Mouse (Mus musculus) cerebellum, adult 9-10 months (tissue): ENCODE measurements around the gene Glcci1.

Source experiments
- DNase-seq: peaks from one replicate; pipeline ENCODE4 v3.0.0; 2022

The Glcci1 gene

DNA sequence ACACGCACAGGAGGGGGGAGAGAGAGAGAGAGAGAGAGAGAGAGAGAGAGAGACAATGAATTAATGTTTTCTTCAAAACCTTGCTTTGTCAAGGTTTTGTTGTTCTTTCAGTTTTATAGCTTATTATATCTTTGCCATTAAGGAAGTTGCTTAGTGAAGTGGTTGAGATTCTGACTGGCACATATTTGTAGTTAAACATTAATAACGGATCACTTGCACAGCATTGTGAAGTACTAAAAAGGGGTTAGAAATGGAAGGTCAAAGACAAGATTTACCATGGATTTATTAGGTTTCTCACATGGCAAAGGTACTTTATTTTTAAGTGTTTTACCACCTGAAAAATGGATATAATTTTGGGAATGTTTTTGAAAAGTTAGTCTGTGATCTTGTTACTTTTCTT is 51.3 kb downstream of the Glcci1 start:
- no peak for DNase-seq

DNA sequence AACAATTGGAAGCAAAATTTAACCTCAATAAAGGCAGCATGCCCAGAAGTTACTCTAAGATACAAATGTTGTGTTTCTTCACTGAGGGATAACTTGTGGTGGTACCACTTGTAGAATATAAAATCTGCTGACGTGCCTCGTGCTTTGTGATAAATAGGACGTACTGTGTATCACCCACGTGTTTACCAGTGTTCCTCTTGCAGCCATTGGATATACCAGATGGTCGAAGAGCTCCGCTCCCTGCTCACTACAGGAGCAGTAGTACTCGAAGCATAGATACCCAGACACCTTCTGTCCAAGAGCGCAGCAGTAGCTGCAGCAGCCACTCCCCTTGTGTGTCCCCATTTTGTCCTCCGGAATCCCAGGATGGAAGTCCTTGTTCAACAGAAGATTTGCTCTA is 73.0 kb downstream of the Glcci1 start:
- peak; percentile 34 for DNase-seq

DNA sequence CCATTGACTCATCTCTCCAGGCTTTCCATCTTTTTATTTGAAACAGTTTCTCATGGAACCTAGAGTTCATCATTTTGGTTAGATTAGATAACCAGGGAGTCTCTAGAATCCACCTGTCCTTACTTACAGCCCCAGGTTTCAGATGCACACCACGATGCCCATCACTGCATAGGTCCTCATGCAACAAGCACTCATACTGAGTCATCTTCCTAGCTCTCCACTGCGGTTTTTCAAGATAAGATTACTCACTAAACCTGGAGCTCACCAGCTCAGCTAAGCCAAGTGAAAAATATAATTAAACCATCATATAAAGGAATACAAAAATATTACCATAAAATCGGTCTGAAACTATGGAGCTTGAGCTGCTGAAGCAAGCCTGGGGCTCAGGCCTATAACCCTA is 74.5 kb downstream of the Glcci1 start:
- DNase-seq: no peak

DNA sequence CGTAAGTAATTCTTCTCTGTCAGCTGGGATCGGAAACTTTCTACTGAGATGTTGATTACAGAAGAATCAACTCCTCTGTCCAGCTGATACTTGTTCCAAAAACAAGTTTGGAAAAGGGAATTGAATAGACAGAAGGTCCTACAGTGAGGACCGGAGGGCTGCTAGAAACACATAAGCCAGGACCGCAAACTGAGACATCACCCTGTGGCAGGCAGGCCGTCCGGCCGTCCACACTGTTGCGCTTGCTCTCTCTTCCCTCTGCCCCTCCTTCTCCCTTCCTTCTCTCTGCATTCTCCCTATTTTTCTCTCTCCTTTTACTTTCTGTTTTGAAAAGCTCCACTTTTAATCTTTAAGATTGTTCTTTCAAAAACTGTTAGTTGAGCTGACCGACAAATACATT is 82.3 kb downstream of the Glcci1 start:
- peak; percentile 32 for DNase-seq

DNA sequence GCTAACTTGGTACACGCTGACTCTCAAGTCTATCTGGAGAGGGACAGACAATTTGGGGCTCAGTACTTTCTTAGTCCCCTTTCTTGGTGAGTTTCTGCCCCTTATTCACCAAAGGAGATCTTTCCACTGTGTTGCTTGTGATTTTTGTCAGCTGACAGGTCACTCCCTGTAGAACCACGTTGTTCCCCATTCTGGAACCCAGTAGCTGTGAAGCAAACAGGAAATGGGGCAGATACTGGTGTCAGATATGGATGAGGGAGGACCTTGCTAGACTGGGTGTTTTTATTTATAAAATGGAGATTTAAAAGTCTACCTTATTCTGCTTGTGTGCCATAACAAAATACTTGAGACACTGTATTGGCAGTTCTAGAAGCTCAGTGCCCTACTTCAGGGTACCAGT is 108.0 kb downstream of the Glcci1 start:
- no peak for DNase-seq

DNA sequence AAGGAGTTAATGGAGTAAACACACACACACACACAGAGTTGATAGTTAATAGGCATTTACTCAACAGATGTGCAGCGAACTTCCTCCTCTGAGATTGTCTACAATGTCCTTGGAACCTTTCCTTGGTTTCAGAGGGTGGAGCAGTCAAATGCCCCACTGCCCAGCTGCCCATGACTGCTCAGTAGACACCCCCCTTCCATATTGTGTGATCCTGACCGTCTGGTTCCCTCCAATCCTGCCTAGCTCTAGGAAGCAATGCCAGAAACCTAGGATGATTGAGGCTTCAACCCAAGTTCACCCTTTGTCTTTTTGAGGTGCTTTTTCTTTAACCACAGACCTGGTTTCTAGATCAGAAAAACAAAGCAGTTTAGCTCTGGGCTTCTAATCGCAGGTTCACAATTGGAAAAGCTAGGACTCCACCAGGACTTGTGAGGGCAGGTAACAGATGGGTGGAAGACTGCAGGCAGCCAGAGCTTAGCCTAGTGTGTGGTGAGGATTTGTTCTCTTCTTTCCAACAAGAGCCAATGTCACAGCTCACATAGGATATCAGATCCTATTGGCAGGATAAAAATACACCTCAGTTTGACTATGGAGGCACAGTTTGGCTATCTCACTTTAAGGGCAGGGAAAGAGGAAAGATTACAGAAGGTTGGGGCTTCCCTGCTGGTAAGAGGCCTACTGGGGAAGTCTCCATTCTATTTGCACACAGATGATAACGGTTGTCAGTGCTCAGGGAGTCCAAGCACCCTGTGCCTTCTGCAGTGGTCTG is 110.4 kb downstream of the Glcci1 start:
- DNase-seq: peak; percentile 85

DNA sequence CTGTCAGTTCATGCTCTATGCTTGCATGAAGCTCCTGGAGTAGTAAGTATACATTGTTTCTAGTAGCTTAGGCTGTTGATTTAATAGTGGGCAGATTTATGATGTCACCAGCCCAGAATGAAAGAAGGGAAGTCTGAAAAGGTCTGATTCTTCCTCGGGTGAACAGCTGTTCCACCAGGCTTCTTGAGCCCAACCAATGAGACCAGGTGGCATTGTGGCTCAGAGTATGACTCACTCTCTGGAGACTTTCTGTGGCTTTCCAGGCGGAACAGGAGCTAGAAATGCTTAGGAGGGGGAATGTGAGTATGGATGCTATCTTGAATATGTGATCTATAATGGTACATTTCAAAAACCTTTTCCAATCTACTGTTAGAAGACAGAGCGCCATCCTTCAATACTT is 113.6 kb downstream of the Glcci1 start:
- no peak for DNase-seq

DNA sequence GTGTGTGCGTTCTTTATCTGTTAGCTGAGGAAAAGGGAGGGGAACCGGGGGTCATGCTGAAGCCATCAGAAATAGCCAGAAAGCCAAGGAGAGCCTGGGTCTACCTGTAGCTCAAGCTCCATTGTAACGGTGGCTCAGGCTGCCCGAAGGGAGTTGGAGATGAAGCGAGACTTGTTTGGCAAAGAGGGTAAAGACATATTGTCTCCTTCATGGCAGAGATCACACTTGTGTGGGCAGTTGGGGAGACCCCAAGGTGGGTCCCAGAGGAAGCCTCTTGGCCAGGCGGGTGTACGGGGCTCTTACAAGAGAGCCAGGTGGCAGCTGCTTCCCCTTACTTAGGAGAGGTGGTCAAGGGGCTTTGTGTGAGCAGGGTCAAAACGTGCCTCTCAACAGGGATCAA is 118.8 kb downstream of the Glcci1 start:
- no peak for DNase-seq

DNA sequence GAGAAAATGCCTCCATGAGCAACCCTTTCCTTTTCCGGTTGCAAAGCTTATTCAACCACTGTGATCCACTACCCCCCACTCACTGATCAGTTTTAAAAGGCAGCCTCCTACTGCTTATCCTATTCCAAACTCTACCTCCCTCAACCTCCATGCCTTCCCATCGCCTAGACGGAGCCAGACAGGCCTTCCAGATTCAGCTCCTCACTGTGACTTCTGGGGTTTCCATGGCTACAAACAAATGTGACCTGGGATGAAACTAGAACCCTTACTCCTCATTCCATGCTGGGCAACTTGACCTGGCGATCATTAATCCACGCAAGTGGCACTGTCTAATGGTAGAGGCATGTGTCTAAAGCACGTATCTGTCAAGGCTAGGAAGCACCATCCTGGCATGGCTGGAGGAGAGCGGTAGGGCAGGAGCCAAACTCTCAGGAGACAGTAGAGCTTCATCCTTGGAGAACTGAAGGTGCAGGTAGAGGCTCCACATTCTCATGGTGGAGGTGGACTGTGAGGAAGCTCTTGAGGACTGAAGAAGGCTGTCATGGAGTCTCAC is 119.4 kb downstream of the Glcci1 start:
- no peak for DNase-seq

DNA sequence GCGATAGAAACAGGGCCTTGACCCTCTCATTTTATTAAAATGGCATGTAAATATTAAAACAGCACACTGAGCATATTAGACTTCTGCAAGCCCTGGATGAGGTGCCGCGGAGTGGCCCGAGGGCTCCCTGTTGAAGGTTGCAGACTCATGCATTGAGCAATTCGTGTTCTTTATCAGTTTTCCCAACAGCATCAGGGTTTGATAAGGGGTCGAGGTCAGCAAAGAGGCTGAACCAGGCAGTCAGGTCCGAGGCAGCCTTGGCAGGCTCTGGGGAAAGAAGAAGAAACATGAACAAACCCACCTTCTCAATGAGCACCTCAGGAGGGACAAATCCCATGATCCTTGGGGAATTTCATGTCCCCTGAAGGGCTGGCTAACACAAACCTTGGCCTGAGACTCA is 121.1 kb downstream of the Glcci1 start:
- DNase-seq: no peak

DNA sequence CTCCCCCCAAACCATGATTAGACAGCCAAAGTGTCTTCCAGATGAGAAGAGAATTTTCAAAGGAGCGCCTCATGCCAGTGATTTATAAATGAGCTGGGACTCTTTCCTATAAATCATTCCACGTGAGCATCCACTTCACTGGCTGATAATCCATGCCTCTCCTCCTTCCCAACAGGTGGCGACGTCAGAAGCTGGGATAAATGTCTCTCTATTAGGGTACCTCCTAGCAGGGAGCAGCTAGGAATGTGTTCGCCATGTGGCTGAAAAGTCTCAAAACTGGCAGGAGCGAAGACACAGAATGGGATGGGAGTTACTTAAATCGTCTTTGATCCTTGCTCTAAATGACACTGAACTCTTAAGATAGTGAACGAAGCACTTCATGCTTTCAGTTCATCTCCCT is 122.0 kb downstream of the Glcci1 start:
- DNase-seq: no peak

DNA sequence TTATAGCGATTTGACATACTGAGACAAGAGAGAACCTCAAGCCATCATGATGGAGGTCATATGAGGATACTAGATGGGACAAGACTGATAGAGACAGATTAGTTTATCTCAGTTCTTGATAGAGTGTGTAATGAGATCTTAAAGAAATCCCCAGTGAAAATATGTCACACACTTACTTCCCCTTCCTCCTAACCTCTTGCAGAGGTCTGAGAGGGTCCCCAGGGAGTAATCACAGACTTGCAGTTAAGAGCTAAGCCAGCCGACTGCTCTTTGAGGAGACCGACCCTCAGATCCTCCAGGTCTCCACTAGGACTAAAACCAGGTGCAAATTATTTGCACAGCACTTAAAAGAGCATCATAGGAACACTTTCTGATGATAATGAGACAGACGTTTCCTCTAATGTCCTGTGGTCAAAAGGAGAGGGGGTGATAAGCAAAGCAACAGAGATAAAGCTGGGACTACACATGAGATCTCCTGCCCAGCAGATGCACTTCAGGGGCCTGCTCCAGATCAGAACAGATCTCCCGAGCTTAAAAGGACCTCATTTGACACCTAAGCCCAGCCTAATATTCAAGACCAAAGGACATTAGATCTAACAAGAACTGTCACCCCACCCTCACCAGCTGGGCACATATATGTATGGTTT is 122.7 kb downstream of the Glcci1 start:
- DNase-seq: no peak

DNA sequence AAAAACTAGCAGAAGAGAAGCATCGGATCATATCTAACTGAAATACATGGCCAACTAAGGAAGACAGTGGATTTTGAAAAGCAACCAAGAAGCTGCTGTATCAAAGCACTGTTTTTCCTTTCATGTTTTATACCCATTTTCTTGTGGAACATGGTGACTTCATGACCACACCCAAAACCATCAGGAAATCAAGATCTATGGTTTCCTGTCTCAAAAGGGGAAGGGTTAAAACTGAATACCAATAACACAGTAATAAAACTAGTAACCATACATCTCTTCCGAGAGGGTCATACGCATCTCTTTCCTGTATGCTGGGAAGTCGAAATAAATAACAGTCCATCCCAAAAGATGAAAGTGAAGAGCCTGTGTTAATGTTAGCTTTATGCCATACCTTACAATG is 123.3 kb downstream of the Glcci1 start:
- DNase-seq: no peak

DNA sequence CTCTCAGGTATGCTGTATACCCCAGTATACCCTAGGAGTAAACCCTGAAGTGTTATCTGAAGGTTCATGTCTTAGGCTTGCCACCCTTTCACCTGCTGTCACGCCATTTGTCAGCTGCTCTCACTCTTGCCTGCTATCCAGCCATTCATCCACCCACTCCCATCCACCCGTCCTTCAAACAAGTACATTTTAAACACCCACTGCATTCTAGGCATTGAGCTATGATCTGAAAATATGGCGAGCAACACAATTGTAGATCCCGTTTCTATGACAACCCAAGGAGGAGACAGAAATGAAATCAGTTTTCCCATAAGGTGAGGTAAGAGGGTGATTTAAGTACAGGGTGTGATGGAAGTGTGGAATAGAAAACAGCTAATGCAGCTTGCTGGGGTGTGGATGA is 128.7 kb downstream of the Glcci1 start:
- DNase-seq: no peak

DNA sequence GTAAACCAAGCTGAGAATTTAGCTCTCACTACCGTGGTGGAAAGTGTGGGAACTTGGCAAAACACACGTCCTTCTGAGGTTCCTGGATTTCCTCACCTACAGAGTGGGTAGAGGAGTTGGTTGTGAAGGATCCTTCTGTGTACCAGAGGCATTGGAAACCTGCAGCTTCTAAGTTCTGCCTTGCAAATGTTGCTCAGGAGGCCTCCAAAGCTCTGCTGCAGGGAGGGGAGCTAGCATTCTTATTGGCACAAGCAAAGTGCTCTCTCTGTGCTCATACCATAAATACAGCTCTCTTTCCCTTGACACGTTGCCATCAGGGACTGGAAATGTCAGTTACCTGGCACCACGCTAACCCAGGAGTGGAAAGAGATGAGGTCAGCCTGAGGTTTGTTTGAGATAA is 129.5 kb downstream of the Glcci1 start:
- DNase-seq: peak; percentile 65

DNA sequence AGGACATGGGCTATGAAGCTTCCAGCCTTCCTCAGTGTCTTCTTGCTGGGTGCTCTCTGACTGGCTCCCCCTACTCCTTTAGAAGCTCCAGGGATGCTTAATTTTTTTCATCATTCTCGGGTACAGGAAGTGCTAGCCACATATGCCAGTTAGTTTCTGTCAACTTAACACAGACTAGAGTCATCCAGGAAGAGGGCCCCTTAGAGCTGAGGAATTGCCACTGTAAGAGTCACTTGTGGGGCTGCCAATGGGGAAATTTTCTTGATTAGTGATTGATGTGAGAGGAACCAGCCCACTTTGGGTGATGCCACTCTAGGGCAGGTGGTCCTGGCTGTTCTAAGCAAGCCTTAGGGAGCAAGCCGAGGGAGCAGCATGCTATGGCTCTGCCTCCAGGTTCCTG is 130.1 kb downstream of the Glcci1 start:
- no peak for DNase-seq

DNA sequence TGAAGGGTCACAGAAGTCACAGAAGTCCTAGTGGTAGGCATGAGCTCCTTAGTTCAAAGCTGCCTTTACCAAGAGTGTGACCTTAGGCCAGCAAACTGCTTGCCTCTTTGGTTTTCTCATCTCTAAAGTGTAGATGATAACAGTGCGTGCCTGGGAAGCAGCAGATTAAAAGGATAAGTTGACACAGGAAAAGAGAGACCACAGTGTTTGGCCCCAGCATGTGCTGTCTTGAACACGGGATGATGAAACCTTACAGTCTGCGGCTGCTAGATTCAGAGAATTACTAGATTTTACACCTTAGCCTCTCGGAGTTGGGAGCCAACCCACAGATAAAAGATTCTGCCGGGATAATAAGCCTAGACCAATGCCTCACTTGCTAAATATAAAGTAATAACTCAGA is 131.5 kb downstream of the Glcci1 start:
- DNase-seq: no peak

DNA sequence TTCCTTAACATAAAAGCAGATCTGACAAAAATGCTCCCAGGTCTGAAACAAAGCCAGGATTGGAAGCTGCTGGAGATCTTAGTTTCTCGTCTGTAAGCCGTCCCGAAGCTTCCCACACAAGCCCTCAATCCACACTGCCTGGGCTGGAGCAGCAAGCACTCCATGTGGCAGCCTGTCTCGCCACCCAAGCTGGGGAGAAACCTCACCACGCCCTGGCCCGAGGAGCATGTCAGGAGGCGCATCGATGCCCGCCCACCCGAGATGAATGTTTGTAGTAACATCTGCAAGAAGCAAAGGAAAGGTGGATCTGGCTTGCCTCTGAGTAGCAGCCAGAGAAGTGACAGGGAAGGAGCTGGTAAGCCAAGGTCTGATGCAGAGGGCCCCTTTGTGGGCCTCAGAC is 135.3 kb downstream of the Glcci1 start:
- no peak for DNase-seq

DNA sequence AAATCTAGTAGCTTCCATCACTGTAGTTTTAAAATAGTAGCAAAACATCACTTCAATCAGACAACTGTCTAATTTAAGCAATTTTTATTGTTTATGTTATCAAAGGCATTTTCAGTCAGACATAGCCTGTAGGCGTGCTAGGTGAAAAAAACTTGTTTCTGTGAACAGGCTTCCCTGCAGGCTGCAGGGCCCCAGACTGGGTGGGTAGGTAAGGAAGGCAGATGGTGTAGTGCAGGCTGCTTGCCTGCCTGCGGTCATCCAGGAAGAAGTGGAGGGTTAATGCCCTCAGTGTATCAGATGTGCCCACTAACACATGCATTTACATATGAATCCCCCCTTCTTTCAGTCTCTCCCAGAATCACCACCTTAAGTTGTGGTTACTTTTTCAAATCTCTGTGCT is 136.3 kb downstream of the Glcci1 start:
- DNase-seq: no peak
